Mouse (Mus musculus): ENCODE results near the gene Srp14. TPM values are rescaled to one million over a fixed set of nuclear protein-coding genes. Genes with fewer than 3 reads are reported as not detected.

The Srp14 gene
- total RNA-seq, 4 experiments from 2014 or later, result 124 to 135 (median 133) TPM

DNA sequence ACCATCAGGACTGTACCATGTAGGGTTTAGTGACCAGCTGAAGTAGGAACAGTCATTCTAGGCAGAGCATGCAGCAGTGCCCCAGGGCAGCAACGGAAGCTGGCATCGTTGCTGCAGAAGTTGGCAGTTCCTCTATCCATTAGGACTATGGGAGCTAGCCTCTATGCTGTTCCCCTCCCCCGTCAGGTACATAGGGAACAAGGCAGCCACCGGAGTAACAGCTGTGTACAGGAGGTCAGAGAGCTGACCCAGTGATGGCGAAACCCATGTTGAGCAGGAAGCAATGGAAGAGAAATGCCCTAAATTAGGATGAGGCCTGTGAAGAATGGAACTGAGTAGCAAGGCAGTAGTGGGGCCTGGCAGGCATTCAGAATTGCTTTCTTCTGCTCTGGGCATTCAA lies 37.3 kb downstream of the Srp14 start:
- no peak for DNase-seq (ENCODE audit: low spot score)

DNA sequence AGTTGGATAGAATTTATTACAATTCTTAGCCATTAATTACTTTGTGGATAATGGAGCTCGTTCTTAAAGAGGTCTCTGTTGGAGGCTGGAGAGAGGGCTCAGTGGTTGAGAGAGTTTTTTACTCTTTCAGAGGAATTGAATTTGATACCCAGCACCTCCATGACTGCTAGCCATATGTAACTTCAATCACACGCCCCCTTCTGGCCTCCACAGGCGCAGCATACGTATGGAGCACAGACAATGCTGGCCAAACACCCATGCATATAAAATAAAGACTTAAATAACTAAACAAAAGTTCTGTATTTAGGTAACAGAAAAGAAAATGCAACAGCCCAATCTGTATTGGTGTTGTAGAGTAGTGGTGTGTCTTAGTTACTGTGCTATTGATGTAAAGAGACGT lies 47.9 kb downstream of the Srp14 start:
- DNase-seq (ENCODE audit: low spot score), result no peak

DNA sequence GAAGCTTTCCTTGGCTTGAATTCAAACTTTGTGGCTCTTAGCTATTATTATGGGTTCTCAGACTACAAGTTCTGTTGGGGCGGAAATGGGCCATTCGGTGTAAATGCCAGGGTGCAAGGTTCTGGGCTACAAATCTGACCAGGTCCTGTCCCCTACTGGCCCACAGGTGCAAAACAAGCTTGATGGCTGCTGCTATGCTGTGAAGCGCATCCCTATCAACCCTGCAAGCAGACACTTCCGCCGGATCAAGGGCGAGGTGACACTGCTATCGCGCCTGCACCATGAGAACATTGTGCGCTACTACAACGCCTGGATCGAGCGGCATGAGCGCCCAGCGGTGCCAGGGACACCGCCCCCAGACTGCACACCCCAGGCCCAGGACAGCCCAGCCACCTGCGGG lies 48.9 kb downstream of the Srp14 start:
- DNase-seq (ENCODE audit: low spot score), result no peak

GRCm38 (mm10) chr2:118429297-118429696 lies 50.2 kb downstream of the Srp14 start:
- no peak for DNase-seq (ENCODE audit: low spot score)

DNA sequence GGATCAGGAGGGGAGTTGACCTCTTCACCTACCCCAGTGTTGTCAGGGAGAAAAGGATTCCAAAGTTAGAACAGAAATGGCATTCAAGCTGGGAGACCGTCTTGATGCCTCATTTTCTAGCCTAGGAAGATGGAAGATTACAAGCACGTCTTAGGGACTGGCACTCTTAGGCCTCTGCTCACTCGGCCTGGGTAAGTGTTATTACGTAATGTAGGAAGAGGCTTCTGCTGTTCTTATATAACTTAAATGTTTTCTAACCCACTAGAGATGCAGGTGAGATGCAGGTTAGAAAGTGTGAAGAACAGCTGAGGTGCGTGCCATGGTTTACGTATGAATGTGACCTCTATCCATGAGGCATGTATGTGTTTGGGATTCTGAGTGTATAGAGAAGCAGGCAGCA lies 51.2 kb downstream of the Srp14 start:
- no peak for DNase-seq (ENCODE audit: low spot score)

Other genes starting within 250 kb of the Srp14 start
- gene Fsip1, start 222.7 kb downstream of the Srp14 start, total RNA-seq (2022), result not detected
- under 1 TPM in 2 of 4 experiments, not detected in 2; 0.08 to 0.11 TPM for gene Gpr176, start 106.3 kb downstream of the Srp14 start, total RNA-seq (2022)
- gene Eif2ak4, start 91.1 kb downstream of the Srp14 start, total RNA-seq (2022), result 1 to 10 TPM; 4.7 to 6.0 (median 5.6) TPM
- gene Bmf, start 70.0 kb upstream of the Srp14 start, total RNA-seq (2022), result 1 to 10 TPM; 2.8 to 9.8 (median 7.7) TPM
- under 1 TPM; 0.56 to 0.94 (median 0.60) TPM for gene Bub1b, start 118.5 kb upstream of the Srp14 start, total RNA-seq (2022)
- gene Pak6, start 183.6 kb upstream of the Srp14 start, total RNA-seq (2022), result 10 to 100 TPM in 3 of 4 experiments, 1 to 10 TPM in 1; 7.5 to 13.4 (median 11.4) TPM
- gene Ankrd63, start 224.3 kb upstream of the Srp14 start, total RNA-seq (2022), result 1 to 10 TPM; 1.0 to 3.1 (median 1.7) TPM
- gene Plcb2, start 248.7 kb upstream of the Srp14 start, total RNA-seq (2022), result 1 to 10 TPM; 2.2 to 3.3 (median 2.5) TPM